Mouse (Mus musculus): ENCODE measurements around the gene Cst10.

Cst10 gene

DNA sequence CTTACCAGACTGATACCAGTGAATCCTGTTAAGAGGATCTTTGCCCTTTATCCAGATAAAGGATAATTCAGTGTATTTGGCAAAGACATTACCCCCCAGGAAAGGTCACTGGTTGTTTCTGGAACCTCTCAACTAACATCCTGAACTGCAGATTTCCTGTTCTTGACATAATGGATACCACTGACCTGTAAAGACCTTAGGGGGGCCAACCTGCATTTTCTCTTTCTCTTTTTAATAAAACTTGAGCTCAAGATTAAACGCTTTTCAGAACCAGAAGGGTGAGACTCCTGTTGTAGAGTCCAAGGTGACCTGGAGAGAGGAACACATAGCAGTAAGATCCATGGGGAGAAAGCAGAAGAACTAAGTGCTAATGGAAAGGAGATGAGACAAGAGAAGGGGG is at the start of gene Cst10:
Cst10 (plus strand) TSS at position 301 of the 400 bp plus-strand sequence.
- DNase-seq (ENCODE audit: extremely low spot score, low read depth, low spot score) = no peak

DNA sequence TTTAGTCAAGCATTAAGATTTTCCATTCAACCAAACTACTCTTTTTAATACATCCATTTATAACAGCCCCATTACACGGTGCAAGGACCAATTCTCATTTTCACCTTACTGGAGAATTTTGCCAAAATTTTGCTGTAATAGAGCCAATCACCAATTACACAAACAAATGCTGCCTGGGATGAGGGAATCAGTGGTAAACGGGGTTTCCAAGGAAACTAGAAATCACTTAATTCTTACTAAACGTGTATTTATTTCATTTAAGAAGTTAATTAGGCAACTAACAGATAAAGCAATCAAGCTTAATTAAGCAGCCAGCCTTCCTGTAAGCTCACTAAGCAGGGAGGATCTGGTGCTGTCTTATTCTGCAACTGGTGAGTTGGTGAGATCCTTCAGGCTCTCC is 11.9 kb upstream of the Cst10 start:
- DNase-seq (ENCODE audit: extremely low spot score, low read depth, low spot score) = no peak

GRCm38 (mm10) chr2:149422564-149422963 is 17.7 kb downstream of the Cst10 start:
- DNase-seq (ENCODE audit: extremely low spot score, low read depth, low spot score) = no peak

Measured in hindlimb bud, embryonic 11.5 days (tissue).